Mouse (Mus musculus) hindbrain, embryonic 16.5 days (tissue): Measurements from ENCODE around the gene Ccdc50. TPM values are rescaled to one million over a fixed set of nuclear protein-coding genes. Genes with fewer than 3 reads are reported as not detected.

ENCODE experiments used
- ATAC-seq: fragments of 200-750 bp; cut with Nextera tagmentation; 2 replicates; pipeline ENCODE4 v1.8.0; 2017; ENCODE audit warnings: moderate TSS enrichment, moderate library complexity
- H3K27ac ChIP-seq: fragments of 300-500 bp; sonication (generic); 2 replicates; pipeline ENCODE4 v1.5.1; 2014; ENCODE audit warnings: low read depth, mild to moderate bottlenecking, control low read depth, low read length, moderate library complexity
- H3K27me3 ChIP-seq: fragments of 300-500 bp; sonication (generic); replicated peaks from 2 replicates; pipeline ENCODE4 v1.6.1; 2014; ENCODE audit warnings: low read length; ENCODE audit not compliant: control insufficient read depth, insufficient read depth
- H3K36me3 ChIP-seq: fragments of 300-500 bp; sonication (generic); 2 replicates; pipeline ENCODE4 v1.6.1; 2014; ENCODE audit warnings: mild to moderate bottlenecking, low read length, moderate library complexity, mixed read lengths; ENCODE audit not compliant: control insufficient read depth, insufficient read depth
- H3K4me1 ChIP-seq: fragments of 300-500 bp; sonication (generic); 2 replicates; pipeline ENCODE4 v1.6.1; 2014; ENCODE audit warnings: low read depth, low read length; ENCODE audit not compliant: control insufficient read depth, insufficient read depth
- H3K4me2 ChIP-seq: fragments of 300-500 bp; sonication (generic); 2 replicates; pipeline ENCODE4 v1.6.1; 2014; ENCODE audit warnings: mild to moderate bottlenecking, low read length, control low read depth, moderate library complexity
- H3K4me3 ChIP-seq: fragments of 300-500 bp; sonication (generic); 2 replicates; pipeline ENCODE4 v1.5.1; 2014; ENCODE audit warnings: mild to moderate bottlenecking, low read length, control low read depth, moderate library complexity
- H3K9ac ChIP-seq: fragments of 300-500 bp; sonication (generic); 2 replicates; pipeline ENCODE4 v1.6.1; 2014; ENCODE audit warnings: low read depth, mild to moderate bottlenecking, control low read depth, low read length, moderate library complexity
- H3K9me3 ChIP-seq: fragments of 300-500 bp; sonication (generic); 2 replicates; pipeline ENCODE4 v1.6.1; 2014; ENCODE audit warnings: mild to moderate bottlenecking, low read length, moderate library complexity; ENCODE audit not compliant: control insufficient read depth
- WGBS: fragments of 180-500 bp; shearing (Covaris S2); extraction: QIAGEN DNeasy Blood & Tissue Kit; methylation state at CpG from one replicate; pipeline ENCODE4 v1.1.7; 2014; 5-methylcytosine and 5-hydroxymethylcytosine counted together
- polyA plus RNA-seq: library from polyadenylated mRNA; unstranded; fragments of >200 nt; fragmentation: Nextera tagmentation; extraction: Ambion mirVana; gene quantifications from 2 replicates; pipeline ENCODE4 v1.2.1, GENCODE M21; 2015

Gene Ccdc50
- polyA plus RNA-seq, 1 experiment from 2014 or later = 32.7 TPM

DNA sequence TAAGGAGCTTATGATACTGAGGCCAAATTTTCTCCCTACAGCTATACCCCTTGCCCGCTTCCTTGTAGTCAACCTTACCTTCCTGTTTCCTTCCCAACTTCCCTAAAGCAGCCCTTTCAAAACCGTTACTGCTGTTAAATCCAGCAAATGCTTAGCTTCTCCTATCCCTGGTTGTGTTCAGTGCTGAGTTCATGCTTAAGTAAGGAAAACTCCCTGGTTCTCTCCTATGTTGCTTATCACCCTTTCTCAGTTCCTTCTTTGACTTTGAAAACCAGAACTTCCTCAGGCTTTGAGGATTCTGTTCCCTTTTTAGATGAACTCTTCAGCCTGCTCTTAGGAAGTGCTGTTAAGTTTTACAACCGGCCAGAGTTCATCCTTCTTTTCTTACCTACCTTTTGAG is 14.5 kb upstream of the Ccdc50 start:
- H3K9me3 ChIP-seq = no peaks in the 10 kb centered on the region

DNA sequence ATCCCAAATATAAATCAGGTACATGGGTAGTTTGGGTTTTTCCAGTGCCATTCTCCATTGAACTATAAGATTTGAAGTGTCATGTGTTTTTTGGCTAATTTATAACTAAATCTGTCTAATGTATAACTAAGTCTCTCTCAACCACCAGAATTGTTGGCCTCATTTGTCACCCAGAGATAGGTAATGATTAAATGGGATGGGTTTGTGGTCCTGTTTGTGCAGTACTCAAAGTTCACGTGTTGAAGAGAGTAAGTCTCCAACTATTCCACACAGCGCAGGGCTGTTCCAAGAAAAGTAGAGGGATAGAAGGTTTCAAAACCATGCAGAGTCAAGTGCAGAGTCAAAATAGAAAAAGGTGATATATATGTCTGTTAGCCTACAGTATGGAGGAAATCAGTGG is 13.4 kb upstream of the Ccdc50 start:
- H3K4me2 ChIP-seq = no peak overlapping the region
- ATAC-seq = no peak
- WGBS = 78% methylated on average over 2 of the region's 2 CpGs

More for the DNA sequence above, 14.5 kb upstream of the Ccdc50 start:
- Histone ChIP-seq H3K4me2 (no peak overlapping the region), H3K9ac (no peak overlapping the region), H3K27me3 (no peaks in the 10 kb centered on the region), H3K36me3 (no peaks in the 10 kb centered on the region), H3K4me1 (no peaks in the 10 kb centered on the region), H3K4me3 (no peak overlapping the region), H3K27ac (no peak overlapping the region)
- 78% methylated on average over 3 of the region's 3 CpGs for WGBS
- no peak for ATAC-seq

DNA sequence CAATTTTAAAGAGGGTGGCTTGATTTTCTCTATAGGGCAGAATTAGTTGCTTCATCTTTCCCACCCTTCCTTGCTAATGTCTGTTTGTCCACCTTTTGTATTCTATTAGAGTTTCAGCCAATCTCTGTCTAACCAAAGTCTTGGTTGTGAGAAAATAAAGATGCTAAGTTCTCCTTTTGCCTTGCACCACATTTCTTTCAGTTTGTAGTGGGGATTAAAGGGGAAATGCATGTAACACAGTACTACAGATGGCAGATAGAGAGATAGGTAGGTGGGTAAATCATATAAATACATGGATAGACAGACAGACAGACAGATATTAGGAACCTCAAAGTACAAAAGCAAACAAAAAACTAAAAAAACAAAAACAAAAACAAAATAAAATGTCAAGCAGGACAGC is 12.1 kb upstream of the Ccdc50 start:
- ATAC-seq = no peak

More for the DNA sequence above, 13.4 kb upstream of the Ccdc50 start:
- Histone ChIP-seq H3K4me1 (no peaks in the 10 kb centered on the region), H3K4me3 (no peak overlapping the region), H3K27ac (no peak overlapping the region), H3K36me3 (no peaks in the 10 kb centered on the region), H3K9me3 (no peaks in the 10 kb centered on the region), H3K27me3 (no peaks in the 10 kb centered on the region), H3K9ac (no peak overlapping the region)

DNA sequence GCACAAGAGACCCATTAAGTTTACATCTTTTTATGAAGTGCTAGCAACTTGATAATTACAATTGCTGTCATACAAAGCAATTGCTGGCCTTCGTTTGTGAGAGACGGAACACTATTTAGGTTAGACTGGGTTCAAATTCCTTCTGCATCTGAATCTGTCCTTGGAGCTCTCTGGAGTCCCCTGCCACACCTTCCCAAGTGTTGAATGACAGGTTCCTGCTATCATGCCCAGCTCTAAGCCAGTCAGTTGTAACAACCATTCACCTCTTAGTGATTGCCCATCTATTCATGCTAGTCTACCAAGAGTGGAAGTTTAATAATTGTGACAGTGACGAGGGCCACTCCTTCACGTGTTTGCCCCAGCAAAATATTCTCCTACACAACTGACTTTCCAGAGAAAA is 6.5 kb upstream of the Ccdc50 start:
- Histone ChIP-seq H3K4me1 (no peaks in the 10 kb centered on the region), H3K4me3 (no peak overlapping the region), H3K4me2 (no peak overlapping the region), H3K36me3 (no peaks in the 10 kb centered on the region), H3K9ac (no peak overlapping the region), H3K27ac (no peak overlapping the region), H3K27me3 (no peaks in the 10 kb centered on the region), H3K9me3 (no peaks in the 10 kb centered on the region)
- 86% methylated on average over 4 of the region's 4 CpGs for WGBS
- ATAC-seq = no peak

More for the DNA sequence above, 12.1 kb upstream of the Ccdc50 start:
- Histone ChIP-seq H3K27me3 (no peaks in the 10 kb centered on the region), H3K9ac (no peak overlapping the region), H3K9me3 (no peaks in the 10 kb centered on the region), H3K27ac (no peak overlapping the region), H3K4me3 (no peak overlapping the region), H3K4me1 (no peaks in the 10 kb centered on the region), H3K4me2 (no peak overlapping the region), H3K36me3 (no peaks in the 10 kb centered on the region)

DNA sequence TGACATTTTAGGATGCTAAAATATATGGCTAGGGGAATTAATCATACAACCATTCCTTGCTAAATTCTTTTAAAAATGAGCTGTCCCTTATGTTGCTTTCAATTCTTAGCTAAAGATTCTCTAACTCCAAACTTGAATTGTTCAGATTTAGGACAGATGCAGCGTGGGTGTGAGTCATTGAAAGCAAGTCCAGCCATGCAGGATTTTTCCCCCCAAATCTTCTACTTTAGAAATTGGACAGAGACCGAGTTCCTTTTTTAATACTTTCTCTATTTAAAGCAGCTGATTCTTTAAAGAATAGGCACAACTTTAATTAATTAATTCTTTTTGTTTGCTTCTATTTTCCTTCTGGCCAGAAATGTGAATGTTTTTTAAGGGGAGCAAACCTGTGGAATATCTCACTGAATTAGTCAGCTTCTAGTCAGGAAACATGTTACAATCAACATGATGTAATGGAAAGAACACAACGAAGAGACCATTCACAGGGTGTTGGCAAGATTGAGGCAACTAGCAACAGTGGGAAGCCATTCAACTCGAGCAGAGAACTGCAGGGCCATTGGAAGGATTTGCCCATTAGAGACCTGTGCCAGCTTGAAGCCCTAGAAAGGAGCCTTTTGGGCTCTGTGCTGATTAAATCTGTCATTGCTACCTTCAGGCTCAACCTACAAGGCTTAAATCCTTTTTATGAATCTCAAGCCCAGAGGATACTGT is 3.6 kb upstream of the Ccdc50 start:
- no peak for ATAC-seq
- H3K4me1 ChIP-seq = peaks cover 8% of the 10 kb centered on the region
- no peaks in the 10 kb centered on the region for H3K27me3 ChIP-seq
- no peak overlapping the region for H3K9ac ChIP-seq
- H3K4me2 ChIP-seq = no peak overlapping the region
- no peaks in the 10 kb centered on the region for H3K36me3 ChIP-seq
- no peaks in the 10 kb centered on the region for H3K9me3 ChIP-seq
- H3K4me3 ChIP-seq = no peak overlapping the region
- H3K27ac ChIP-seq = no peak overlapping the region
- WGBS = 64% methylated on average over 4 of the region's 4 CpGs

DNA sequence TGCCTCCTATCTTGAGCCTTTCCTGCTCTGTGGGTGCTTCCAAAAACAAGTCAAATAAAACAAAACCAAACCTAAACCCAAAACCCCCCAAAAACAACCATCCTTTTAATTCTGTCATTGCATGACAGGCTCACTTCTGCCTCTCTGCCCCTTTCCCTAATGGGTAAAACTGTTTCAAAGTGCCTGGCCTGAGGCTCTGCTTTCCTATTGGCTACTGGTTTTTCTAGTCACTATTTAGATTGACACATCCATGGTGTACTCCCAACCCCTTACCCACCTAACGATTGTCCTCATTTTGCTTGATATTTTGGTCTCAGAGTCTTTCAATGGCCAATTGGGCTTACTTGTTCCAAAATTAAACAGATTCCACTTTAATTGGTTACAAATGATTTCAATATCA is 3.0 kb upstream of the Ccdc50 start:
- Histone ChIP-seq H3K4me2 (no peak overlapping the region), H3K27me3 (no peaks in the 10 kb centered on the region), H3K4me1 (peaks cover 14% of the 10 kb centered on the region), H3K9me3 (no peaks in the 10 kb centered on the region), H3K9ac (no peak overlapping the region), H3K4me3 (no peak overlapping the region), H3K36me3 (no peaks in the 10 kb centered on the region), H3K27ac (no peak overlapping the region)
- no peak for ATAC-seq
- 88% methylated on average over 1 of the region's 1 CpGs for WGBS

DNA sequence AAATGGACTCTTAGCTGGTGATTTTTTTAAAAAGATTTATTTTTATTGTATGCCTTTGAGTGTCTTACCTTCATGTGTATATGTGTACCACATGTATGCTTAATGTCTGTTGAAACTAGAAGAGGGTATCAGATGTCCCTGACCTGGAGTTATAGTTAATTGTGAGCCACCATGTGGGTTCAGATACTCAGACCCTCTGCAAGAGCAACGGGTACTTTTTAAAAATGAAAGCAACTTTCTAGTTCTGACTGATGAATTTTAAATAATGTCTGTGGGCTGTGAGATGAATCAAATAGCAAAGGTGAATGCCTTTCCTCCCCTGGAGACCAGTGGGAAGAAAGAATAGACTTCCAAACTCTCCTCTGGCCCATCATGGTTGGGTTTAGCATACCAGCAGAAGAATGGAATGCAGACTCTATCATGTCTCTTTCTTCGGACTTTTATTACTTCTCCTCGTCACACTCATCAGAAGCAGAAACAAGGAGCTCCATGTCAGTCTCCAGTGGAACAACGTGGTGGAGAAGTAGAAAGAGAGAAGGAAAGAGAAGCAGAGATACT is 1.7 kb upstream of the Ccdc50 start:
- H3K4me2 ChIP-seq = no peak overlapping the region
- H3K27ac ChIP-seq = no peak overlapping the region
- H3K9me3 ChIP-seq = no peaks in the 10 kb centered on the region
- no peak overlapping the region for H3K4me3 ChIP-seq
- H3K36me3 ChIP-seq = no peaks in the 10 kb centered on the region
- H3K27me3 ChIP-seq = no peaks in the 10 kb centered on the region
- ATAC-seq = no peak
- WGBS = 74% methylated on average over 4 of the region's 4 CpGs
- H3K4me1 ChIP-seq = peaks cover 20% of the 10 kb centered on the region
- H3K9ac ChIP-seq = no peak overlapping the region

DNA sequence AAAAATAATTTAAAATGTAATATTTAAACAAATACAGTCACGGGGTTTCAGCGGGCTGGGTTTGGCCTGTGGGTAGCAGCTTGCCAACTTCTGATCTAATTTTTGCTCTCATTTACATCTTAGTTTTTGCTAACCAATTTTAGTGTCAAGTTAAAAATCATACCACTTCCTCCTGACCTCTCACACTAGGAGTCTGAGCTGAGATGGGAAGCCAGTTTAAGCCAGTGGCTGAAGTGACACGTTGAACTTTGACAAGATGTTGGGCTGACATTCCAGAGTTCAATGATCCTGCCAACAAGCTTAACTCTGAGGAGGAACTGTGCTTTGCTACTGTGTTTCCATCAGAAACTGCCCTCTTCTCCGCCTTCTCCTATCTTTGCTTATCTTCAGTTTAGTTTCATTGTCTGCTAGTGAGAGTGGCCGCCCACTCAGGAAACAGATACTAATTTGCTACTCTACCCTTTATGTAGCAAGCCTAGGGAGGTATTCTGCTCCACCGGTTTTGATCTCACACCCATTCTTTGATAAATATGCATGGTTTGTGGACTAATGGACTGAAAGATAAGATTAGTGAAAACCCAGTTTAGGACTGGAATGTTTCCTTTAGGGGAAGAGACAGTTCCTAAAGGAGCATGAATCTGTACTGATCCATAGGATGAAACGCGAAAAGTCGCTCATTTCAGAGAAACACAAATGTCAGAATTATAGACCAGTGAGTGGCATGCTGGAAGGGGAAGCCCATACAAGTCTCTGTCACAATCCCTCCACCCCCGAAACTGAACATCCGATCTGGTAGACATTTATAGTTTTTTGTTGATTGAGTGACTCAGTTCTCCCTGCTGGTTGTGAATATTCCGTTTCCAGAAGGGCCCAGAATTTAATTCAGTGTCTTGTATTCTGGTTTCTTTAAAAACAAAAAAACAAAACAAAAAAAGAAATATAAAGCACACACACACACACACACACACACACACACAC is 746 bp upstream of the Ccdc50 start:
- 47% methylated on average over 12 of the region's 12 CpGs for WGBS
- peak overlapping the region; percentile 96 for H3K4me3 ChIP-seq
- no peaks in the 10 kb centered on the region for H3K27me3 ChIP-seq
- H3K9ac ChIP-seq = peak overlapping the region; percentile 46; the same call in 1 of the 2 replicates
- peak overlapping the region; percentile 76 for H3K4me2 ChIP-seq
- no peaks in the 10 kb centered on the region for H3K36me3 ChIP-seq
- no peak for ATAC-seq
- peaks cover 21% of the 10 kb centered on the region for H3K4me1 ChIP-seq
- H3K27ac ChIP-seq = peak overlapping the region; percentile 98
- no peaks in the 10 kb centered on the region for H3K9me3 ChIP-seq
